21 mouse cellular contexts compared by ENCODE assay signal in the genomic region with DNA sequence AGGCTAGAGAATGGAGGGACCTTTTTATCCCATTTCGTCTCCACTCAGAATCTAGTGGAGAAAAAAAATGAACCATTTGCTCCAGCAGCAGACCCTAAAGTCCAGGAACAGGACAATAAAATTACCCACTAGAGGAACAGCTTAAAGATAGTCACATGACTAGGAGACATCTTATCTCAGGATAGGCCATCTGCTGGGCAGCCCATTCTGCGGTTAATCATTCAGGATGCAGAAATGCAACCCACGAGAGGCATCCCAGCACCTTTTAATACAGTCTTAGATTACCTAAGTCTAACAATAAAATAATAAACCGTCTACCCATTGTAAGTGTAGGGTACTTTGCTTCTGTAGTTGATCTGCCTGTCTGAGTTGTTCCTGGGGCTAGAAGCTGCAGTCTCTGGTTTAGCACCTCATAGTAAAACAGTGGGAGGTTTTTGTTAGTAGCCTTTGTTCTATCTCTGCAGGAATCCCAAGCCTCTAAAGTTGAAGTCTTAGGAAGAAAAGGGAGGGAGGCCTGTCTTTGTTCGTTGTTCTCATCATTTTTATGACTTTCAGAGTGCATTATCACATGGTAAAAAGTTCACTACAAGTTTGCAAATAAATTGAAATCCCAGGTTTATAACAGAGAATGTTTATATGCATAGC. TPM values are rescaled to one million over a fixed set of nuclear protein-coding genes. Genes with fewer than 3 reads are reported as not detected.
"Had no signal": no experiment of that assay in that cellular context is flagged by ENCODE, and none has a peak within 500 bp of the region (broad histone marks: within the 10 kb centered on the region; RNA-seq: fewer than 3 reads in every experiment).

No protein-coding gene starts in this region.

- H3K27ac ChIP-seq: layer of hippocampus, adult 2 months; limb, embryonic 12.5 days; midbrain, embryonic 15.5 days; neural tube, embryonic 13.5 days; stomach, embryonic 15.5 days had no signal

- H3K4me3 ChIP-seq: layer of hippocampus, adult 2 months; limb, embryonic 12.5 days; midbrain, embryonic 15.5 days; neural tube, embryonic 13.5 days; stomach, embryonic 15.5 days had no signal

- H3K4me1 ChIP-seq: limb, embryonic 12.5 days; midbrain, embryonic 15.5 days; neural tube, embryonic 13.5 days; stomach, embryonic 15.5 days had no signal

- H3K9me3 ChIP-seq: limb, embryonic 12.5 days; midbrain, embryonic 15.5 days; neural tube, embryonic 13.5 days; stomach, embryonic 15.5 days had no signal

- ATAC-seq: lung, postnatal 0 days; midbrain, embryonic 15.5 days had no signal

- H3K4me2 ChIP-seq: limb, embryonic 12.5 days; midbrain, embryonic 11.5 days; midbrain, embryonic 15.5 days; neural tube, embryonic 13.5 days; stomach, embryonic 15.5 days had no signal

- H3K27me3 ChIP-seq: midbrain, embryonic 15.5 days; neural tube, embryonic 13.5 days; stomach, embryonic 15.5 days had no signal

- H3K36me3 ChIP-seq: limb, embryonic 12.5 days; midbrain, embryonic 15.5 days; neural tube, embryonic 13.5 days; stomach, embryonic 15.5 days had no signal

- DNase-seq: kidney, adult 11 months; kidney, adult 9 months; kidney, postnatal 10 days; kidney, postnatal 4 days; lung, adult 2 months; lung, postnatal 36 days; retina, postnatal 1 day; right cerebral cortex, postnatal 4 days; spleen, adult 18-20 months; thymus, postnatal 4 days had no signal

- H3K9ac ChIP-seq: limb, embryonic 12.5 days; midbrain, embryonic 15.5 days; neural tube, embryonic 13.5 days; stomach, embryonic 15.5 days had no signal

RNA-seq across cellular contexts. Expression of gene Cd70, which starts 21.2 kb away (rescaled TPM):
- total RNA-seq: layer of hippocampus, adult 2 months; liver, adult 2 months; megakaryocyte, adult 5-6 weeks had no signal
- polyA plus RNA-seq: limb, embryonic 12.5 days; liver, adult 2 months; lung, adult 2 months; lung, postnatal 0 days had no signal

RNA-seq across cellular contexts. Expression of gene Tnfsf14, which starts 23.2 kb away (rescaled TPM):
- total RNA-seq: layer of hippocampus, adult 2 months; layer of hippocampus, postnatal 10 days; left cerebral cortex, postnatal 36 days had no signal
- polyA plus RNA-seq: midbrain, embryonic 15.5 days; neural tube, embryonic 13.5 days had no signal
